In the genomic region with DNA sequence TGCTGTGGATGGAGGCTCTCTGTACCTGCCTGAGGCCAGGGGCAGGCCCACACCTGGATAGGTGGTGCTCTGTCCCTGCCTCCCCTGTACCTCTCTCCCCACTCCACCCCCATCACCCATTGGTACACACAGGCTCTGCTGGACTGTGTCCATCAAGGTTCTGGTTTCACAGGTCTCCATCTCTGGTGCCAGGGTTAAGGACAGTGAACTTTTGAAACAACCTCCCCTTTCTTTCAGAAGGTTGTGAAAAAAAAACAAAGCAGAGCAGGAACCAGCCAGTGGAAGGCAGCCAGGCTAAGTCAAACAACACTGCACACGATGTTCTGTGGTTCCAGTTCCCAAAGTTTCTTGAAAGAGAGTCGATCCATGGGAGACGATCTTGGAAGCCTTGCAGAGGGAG, we compare ENCODE assay signal across 22 mouse cellular contexts. TPM values are rescaled to one million over a fixed set of nuclear protein-coding genes. Genes with fewer than 3 reads are reported as not detected.
DNase-seq lines count a peak whose midpoint lies in the region; ATAC-seq and TF ChIP-seq lines count a peak whose summit lies in the region.
"Had no signal": no experiment of that assay in that cellular context is flagged by ENCODE, and none has a peak within 500 bp of the region (broad histone marks: within the 10 kb centered on the region; RNA-seq: fewer than 3 reads in every experiment).

No protein-coding gene starts in this region.

- H3K9ac ChIP-seq in liver, embryonic 16.5 days (ENCODE audit: low read depth, low read length): no peak overlapping the region
- no peak overlapping the region for H3K9ac ChIP-seq in liver, embryonic 12.5 days
- H3K9ac ChIP-seq: forebrain, embryonic 15.5 days; heart, embryonic 15.5 days; hindbrain, embryonic 14.5 days had no signal

- H3K36me3 ChIP-seq in liver, embryonic 16.5 days (ENCODE audit: control insufficient read depth, insufficient read depth): no peaks in the 10 kb centered on the region
- no peaks in the 10 kb centered on the region for H3K36me3 ChIP-seq in liver, embryonic 12.5 days
- H3K36me3 ChIP-seq: embryonic facial prominence, embryonic 10.5 days; forebrain, embryonic 15.5 days; heart, embryonic 15.5 days; hindbrain, embryonic 10.5 days had no signal

- DNase-seq in kidney, adult 9 months: peak; percentile 70
- DNase-seq in kidney, postnatal 10 days: no peak
- peak; percentile 53 for DNase-seq in lung, postnatal 36 days
- no peak for DNase-seq in lung, adult 2 months
- DNase-seq in fibroblast of lung, adult 2 months (ENCODE audit: low read depth): peak; percentile 61
- DNase-seq in frontal cortex, postnatal 10 days (ENCODE audit: low spot score in 2 of 2): no peak
- DNase-seq: adrenal gland, adult 2 months; adrenal gland, postnatal 25 days; cerebellum, adult 2 months; cerebellum, postnatal 10 days; gastrocnemius, postnatal 10 days; heart, adult 2 months; heart, postnatal 14 days had no signal

- H3K9me3 ChIP-seq in liver, embryonic 16.5 days (replicated peaks; ENCODE audit: control insufficient read depth, low read length): no peaks in the 10 kb centered on the region
- no peaks in the 10 kb centered on the region for H3K9me3 ChIP-seq in liver, embryonic 12.5 days (replicated peaks)
- H3K9me3 ChIP-seq: embryonic facial prominence, embryonic 10.5 days; forebrain, embryonic 15.5 days; heart, embryonic 15.5 days; hindbrain, embryonic 10.5 days had no signal

- no peak overlapping the region for H3K4me3 ChIP-seq in liver, embryonic 16.5 days (ENCODE audit: low read depth, low read length)
- no peak overlapping the region for H3K4me3 ChIP-seq in liver, embryonic 12.5 days
- no peak overlapping the region for H3K4me3 ChIP-seq in lung, adult 2 months (replicated peaks; ENCODE audit: extremely low read depth, low read depth, low read length)
- H3K4me3 ChIP-seq: embryonic facial prominence, embryonic 10.5 days; forebrain, embryonic 15.5 days; heart, adult 2 months; heart, embryonic 15.5 days; hindbrain, embryonic 10.5 days had no signal

- no peak for TF ChIP-seq POLR2A in lung, adult 2 months (IDR thresholded peaks at IDR 0.05; ENCODE audit: borderline replicate concordance, extremely low read depth, low read depth, low read length)

- no peak overlapping the region for H3K27ac ChIP-seq in liver, embryonic 16.5 days (ENCODE audit: low read length)
- H3K27ac ChIP-seq in liver, embryonic 12.5 days: no peak overlapping the region
- H3K27ac ChIP-seq: embryonic facial prominence, embryonic 10.5 days; forebrain, embryonic 15.5 days; heart, adult 2 months; heart, embryonic 15.5 days; hindbrain, embryonic 10.5 days; hindbrain, embryonic 14.5 days had no signal

- WGBS in liver, embryonic 16.5 days (ENCODE audit: insufficient replicate concordance): 62% methylated on average over 3 of the region's 3 CpGs
- 60% methylated on average over 3 of the region's 3 CpGs for WGBS in liver, embryonic 12.5 days (ENCODE audit: insufficient replicate concordance)
- 58% methylated on average over 3 of the region's 3 CpGs for WGBS in lung, adult 2 months

- ATAC-seq in liver, embryonic 16.5 days (ENCODE audit: low read depth): peak; percentile 63
- ATAC-seq in liver, embryonic 12.5 days: no peak
- ATAC-seq: forebrain, embryonic 15.5 days had no signal

- peaks cover 11% of the 10 kb centered on the region for H3K4me1 ChIP-seq in liver, embryonic 16.5 days (ENCODE audit: control insufficient read depth, low read depth, low read length)
- H3K4me1 ChIP-seq in liver, embryonic 12.5 days: peaks cover 25% of the 10 kb centered on the region
- H3K4me1 ChIP-seq in lung, adult 2 months (ENCODE audit: control insufficient read depth, insufficient read depth, low read length): no peaks in the 10 kb centered on the region
- H3K4me1 ChIP-seq: embryonic facial prominence, embryonic 10.5 days; forebrain, embryonic 15.5 days; heart, embryonic 15.5 days; hindbrain, embryonic 10.5 days had no signal

- H3K27me3 ChIP-seq in liver, embryonic 16.5 days (ENCODE audit: control insufficient read depth, insufficient read depth, low read depth, low read length): no peaks in the 10 kb centered on the region
- no peaks in the 10 kb centered on the region for H3K27me3 ChIP-seq in liver, embryonic 12.5 days (replicated peaks)
- H3K27me3 ChIP-seq: CH12.LX; forebrain, embryonic 15.5 days; heart, embryonic 15.5 days had no signal

- no peak overlapping the region for H3K4me2 ChIP-seq in liver, embryonic 16.5 days (ENCODE audit: low read depth, low read length)
- H3K4me2 ChIP-seq in liver, embryonic 12.5 days: no peak overlapping the region
- H3K4me2 ChIP-seq: forebrain, embryonic 15.5 days; heart, embryonic 11.5 days; heart, embryonic 15.5 days; hindbrain, embryonic 14.5 days had no signal

- TF ChIP-seq CTCF in lung, adult 2 months (IDR thresholded peaks at IDR 0.05; ENCODE audit: insufficient read depth, low read length): no peak

RNA-seq across cellular contexts. Expression of gene Atp13a3, which starts 6.9 kb away (rescaled TPM):
- 5.1 and 6.0 TPM in 2 replicates for polyA plus RNA-seq in liver, embryonic 16.5 days (2015; fragmentation: Nextera tagmentation; extraction: Ambion mirVana)
- polyA plus RNA-seq in liver, embryonic 12.5 days (2016; fragmentation: Nextera tagmentation; extraction: Ambion mirVana): 17.7 and 18.5 TPM in 2 replicates
- polyA plus RNA-seq in lung, adult 2 months (2012; rRNA removed): 47.2 and 48.1 TPM in 2 replicates

Comparison
In these comparisons a context has a peak if more than half of its experiments do, and no peak if none do; other contexts are left out.
1. DNase-seq: peak in kidney, adult 9 months (single experiment), lung, postnatal 36 days (single experiment) and fibroblast of lung, adult 2 months (single experiment); none in kidney, postnatal 10 days (single experiment), lung, adult 2 months (single experiment) and frontal cortex, postnatal 10 days (0 of 2).